Mouse (Mus musculus) limb, embryonic 12.5 days (tissue): ENCODE measurements around the gene Gbx2. TPM values are rescaled to one million over a fixed set of nuclear protein-coding genes. Genes with fewer than 3 reads are reported as not detected.
A peak's percentile ranks its signal among the peaks of the same experiment; 100 is the strongest.

Experiments
- ATAC-seq: fragments of 200-750 bp; cut with Nextera tagmentation; 2 replicates; pipeline ENCODE4 v1.8.0; 2017; ENCODE audit warnings: low read depth, moderate TSS enrichment; ENCODE audit not compliant: insufficient number of reproducible peaks, insufficient read depth, low FRiP score, low TSS enrichment
- H3K27ac ChIP-seq: fragments of 300-500 bp; sonication (generic); 2 replicates; pipeline ENCODE4 v1.5.1; 2016; ENCODE audit warnings: mild to moderate bottlenecking, moderate library complexity
- H3K27me3 ChIP-seq: fragments of 300-500 bp; sonication (generic); 2 replicates; pipeline ENCODE4 v1.6.1; 2016; ENCODE audit warnings: mild to moderate bottlenecking, moderate library complexity
- H3K36me3 ChIP-seq: fragments of 300-500 bp; sonication (generic); 2 replicates; pipeline ENCODE4 v1.6.1; 2016; ENCODE audit warnings: mild to moderate bottlenecking, moderate library complexity
- H3K4me1 ChIP-seq: fragments of 300-500 bp; sonication (generic); replicated peaks from 2 replicates; pipeline ENCODE4 v1.6.1; 2016
- H3K4me2 ChIP-seq: fragments of 300-500 bp; sonication (generic); 2 replicates; pipeline ENCODE4 v1.6.1; 2016; ENCODE audit warnings: mild to moderate bottlenecking, moderate library complexity
- H3K4me3 ChIP-seq: fragments of 300-500 bp; sonication (generic); replicated peaks from 2 replicates; pipeline ENCODE4 v1.5.1; 2016; ENCODE audit warnings: mild to moderate bottlenecking
- H3K9ac ChIP-seq: fragments of 300-500 bp; sonication (generic); replicated peaks from 2 replicates; pipeline ENCODE4 v1.6.1; 2016; ENCODE audit warnings: mild to moderate bottlenecking, moderate library complexity
- H3K9me3 ChIP-seq: fragments of 300-500 bp; sonication (generic); 2 replicates; pipeline ENCODE4 v1.6.1; 2016; ENCODE audit warnings: mild to moderate bottlenecking, moderate library complexity
- WGBS: fragments of 180-500 bp; shearing (Covaris S2); methylation state at CpG from one replicate; pipeline ENCODE4 v1.1.7; 2016; 5-methylcytosine and 5-hydroxymethylcytosine counted together
- polyA plus RNA-seq: library from polyadenylated mRNA; unstranded; fragments of >200 nt; fragmentation: Nextera tagmentation; extraction: Ambion mirVana; gene quantifications from 2 replicates; pipeline ENCODE4 v1.2.1, GENCODE M21; 2016

The Gbx2 gene
- polyA plus RNA-seq, 1 experiment from 2014 or later, result not detected

- Histone ChIP-seq H3K9me3 (no peaks in the 10 kb centered on the region), H3K4me3 (no peak overlapping the region), H3K4me2 (peak overlapping the region; percentile 36), H3K27ac (no peak overlapping the region), H3K4me1 (peaks cover 10% of the 10 kb centered on the region), H3K27me3 (peaks cover 65% of the 10 kb centered on the region), H3K9ac (no peak overlapping the region), H3K36me3 (no peaks in the 10 kb centered on the region)
- 5% methylated on average over 13 of the region's 13 CpGs for WGBS
- ATAC-seq, result no peak
Observed at GRCm38 (mm10) chr1:89962092-89962491, 31.1 kb upstream of the Gbx2 start.

- no peaks in the 10 kb centered on the region for H3K9me3 ChIP-seq
- H3K36me3 ChIP-seq, result no peaks in the 10 kb centered on the region
- 65% methylated on average over 4 of the region's 4 CpGs for WGBS
- H3K9ac ChIP-seq, result no peak overlapping the region
- no peak overlapping the region for H3K27ac ChIP-seq
- H3K27me3 ChIP-seq, result peaks cover 43% of the 10 kb centered on the region
- peaks cover 10% of the 10 kb centered on the region for H3K4me1 ChIP-seq
- no peak overlapping the region for H3K4me2 ChIP-seq
- ATAC-seq, result no peak
- H3K4me3 ChIP-seq, result no peak overlapping the region
Observed at GRCm38 (mm10) chr1:89959393-89959792, 28.4 kb upstream of the Gbx2 start.

GRCm38 (mm10) chr1:89943202-89943601 lies 12.2 kb upstream of the Gbx2 start:
- no peak for ATAC-seq
- no peak overlapping the region for H3K4me2 ChIP-seq
- H3K27me3 ChIP-seq, result peaks cover 84% of the 10 kb centered on the region

GRCm38 (mm10) chr1:89942395-89942976 lies 11.5 kb upstream of the Gbx2 start:
- Histone ChIP-seq H3K9me3 (no peaks in the 10 kb centered on the region), H3K4me3 (peak overlapping the region; percentile 35), H3K27ac (no peak overlapping the region), H3K9ac (no peak overlapping the region), H3K4me1 (peaks cover 15% of the 10 kb centered on the region), H3K27me3 (peaks cover 84% of the 10 kb centered on the region), H3K36me3 (no peaks in the 10 kb centered on the region), H3K4me2 (peak overlapping the region; percentile 57)
- ATAC-seq, result no peak
- WGBS, result 2% methylated on average over 15 of the region's 15 CpGs

More at GRCm38 (mm10) chr1:89943202-89943601, 12.2 kb upstream of the Gbx2 start:
- 3% methylated on average over 16 of the region's 16 CpGs for WGBS
- no peak overlapping the region for H3K27ac ChIP-seq
- no peaks in the 10 kb centered on the region for H3K36me3 ChIP-seq
- peaks cover 15% of the 10 kb centered on the region for H3K4me1 ChIP-seq
- no peak overlapping the region for H3K4me3 ChIP-seq
- H3K9me3 ChIP-seq, result no peaks in the 10 kb centered on the region
- H3K9ac ChIP-seq, result no peak overlapping the region

- H3K4me3 ChIP-seq, result peak overlapping the region; percentile 35
- H3K36me3 ChIP-seq, result no peaks in the 10 kb centered on the region
- H3K4me1 ChIP-seq, result peaks cover 15% of the 10 kb centered on the region
- under 1% methylated on average over 40 of the region's 40 CpGs for WGBS
- no peak overlapping the region for H3K27ac ChIP-seq
- H3K9ac ChIP-seq, result peak overlapping the region; percentile 37; the same call in 1 of the 2 replicates
- H3K9me3 ChIP-seq, result no peaks in the 10 kb centered on the region
- H3K4me2 ChIP-seq, result peak overlapping the region; percentile 57
- ATAC-seq, result 0 out of 2 replicates have a peak, but pooled peaks have one; percentile 4
- H3K27me3 ChIP-seq, result peaks cover 85% of the 10 kb centered on the region
Observed at GRCm38 (mm10) chr1:89941701-89942381, 10.9 kb upstream of the Gbx2 start.

GRCm38 (mm10) chr1:89940961-89941524 lies 10.1 kb upstream of the Gbx2 start:
- no peak for ATAC-seq
- Histone ChIP-seq H3K4me2 (no peak overlapping the region), H3K27ac (no peak overlapping the region), H3K4me1 (peaks cover 16% of the 10 kb centered on the region), H3K4me3 (no peak overlapping the region), H3K36me3 (no peaks in the 10 kb centered on the region), H3K9me3 (no peaks in the 10 kb centered on the region), H3K9ac (no peak overlapping the region), H3K27me3 (peaks cover 88% of the 10 kb centered on the region)
- WGBS, result 7% methylated on average over 15 of the region's 15 CpGs

- Histone ChIP-seq H3K4me1 (peaks cover 23% of the 10 kb centered on the region), H3K27ac (no peak overlapping the region), H3K36me3 (no peaks in the 10 kb centered on the region), H3K9ac (no peak overlapping the region), H3K4me2 (peak overlapping the region; percentile 18; the same call in 1 of the 2 replicates), H3K4me3 (0 out of 2 replicates have a peak overlapping the region, but pooled peaks have one; percentile 12), H3K27me3 (peaks cover 88% of the 10 kb centered on the region), H3K9me3 (no peaks in the 10 kb centered on the region)
- WGBS, result 1% methylated on average over 34 of the region's 34 CpGs
- ATAC-seq, result peak; percentile 22; the same call in 1 of the 2 replicates
Observed at GRCm38 (mm10) chr1:89939981-89940726, 9.2 kb upstream of the Gbx2 start.

GRCm38 (mm10) chr1:89939596-89939960 lies 8.6 kb upstream of the Gbx2 start:
- H3K4me3 ChIP-seq, result no peak overlapping the region
- ATAC-seq, result no peak
- H3K27ac ChIP-seq, result no peak overlapping the region
- no peak overlapping the region for H3K9ac ChIP-seq
- H3K27me3 ChIP-seq, result peaks cover 90% of the 10 kb centered on the region
- H3K9me3 ChIP-seq, result no peaks in the 10 kb centered on the region
- WGBS, result 30% methylated on average over 16 of the region's 16 CpGs
- no peaks in the 10 kb centered on the region for H3K36me3 ChIP-seq
- peaks cover 23% of the 10 kb centered on the region for H3K4me1 ChIP-seq
- no peak overlapping the region for H3K4me2 ChIP-seq

GRCm38 (mm10) chr1:89938884-89939595 lies 8.1 kb upstream of the Gbx2 start:
- 29% methylated on average over 16 of the region's 16 CpGs for WGBS
- Histone ChIP-seq H3K4me2 (no peak overlapping the region), H3K4me3 (no peak overlapping the region), H3K27me3 (peaks cover 90% of the 10 kb centered on the region), H3K4me1 (peaks cover 28% of the 10 kb centered on the region), H3K36me3 (no peaks in the 10 kb centered on the region), H3K9ac (no peak overlapping the region), H3K9me3 (no peaks in the 10 kb centered on the region), H3K27ac (no peak overlapping the region)
- ATAC-seq, result no peak

- Histone ChIP-seq H3K4me3 (no peak overlapping the region), H3K9ac (no peak overlapping the region), H3K36me3 (no peaks in the 10 kb centered on the region), H3K9me3 (no peaks in the 10 kb centered on the region), H3K4me2 (no peak overlapping the region), H3K27ac (no peak overlapping the region), H3K27me3 (peaks cover 94% of the 10 kb centered on the region), H3K4me1 (peaks cover 30% of the 10 kb centered on the region)
- ATAC-seq, result no peak
- 2% methylated on average over 29 of the region's 29 CpGs for WGBS
Observed at GRCm38 (mm10) chr1:89935493-89936348, 4.7 kb upstream of the Gbx2 start.
